Mouse (Mus musculus) ES-Bruce4 (cell line): ENCODE data around the gene Gtf2i.

Source experiments
- CTCF ChIP-seq: IDR thresholded peaks from one replicate; pipeline ENCODE4 v1.8.1; 2011; ENCODE audit warnings: low read depth, low read length
- POLR2A ChIP-seq: IDR thresholded peaks from one replicate; pipeline ENCODE4 v1.8.1; 2011; ENCODE audit warnings: low read length; ENCODE audit not compliant: insufficient read depth

DNA sequence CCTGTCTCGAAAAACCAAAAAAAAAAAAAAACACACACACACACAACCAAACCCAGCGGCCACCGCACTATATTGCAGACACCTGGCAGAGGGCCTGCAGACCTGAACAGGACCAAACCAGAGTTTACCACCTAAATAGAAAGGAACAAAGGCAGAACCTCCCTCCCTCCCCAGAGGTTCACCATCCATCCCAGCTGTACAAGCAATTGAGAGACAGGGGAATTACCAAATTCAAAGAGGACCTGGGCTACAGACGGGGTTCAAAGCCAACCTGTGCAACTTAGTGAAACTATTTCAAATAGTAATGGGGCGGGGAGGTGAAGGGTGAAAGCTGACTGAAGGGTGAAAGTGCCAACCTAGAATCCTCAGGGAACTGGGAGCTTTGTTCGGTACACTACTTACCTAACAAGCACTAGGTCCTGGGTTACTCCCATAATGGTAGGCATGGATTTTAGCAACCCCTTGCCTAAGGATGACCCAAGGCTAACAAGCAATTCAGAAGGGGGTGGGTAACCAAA lies 2.6 kb downstream of the Gtf2i start:
- no peak for TF ChIP-seq POLR2A
- no peak for TF ChIP-seq CTCF
